In the genomic region with DNA sequence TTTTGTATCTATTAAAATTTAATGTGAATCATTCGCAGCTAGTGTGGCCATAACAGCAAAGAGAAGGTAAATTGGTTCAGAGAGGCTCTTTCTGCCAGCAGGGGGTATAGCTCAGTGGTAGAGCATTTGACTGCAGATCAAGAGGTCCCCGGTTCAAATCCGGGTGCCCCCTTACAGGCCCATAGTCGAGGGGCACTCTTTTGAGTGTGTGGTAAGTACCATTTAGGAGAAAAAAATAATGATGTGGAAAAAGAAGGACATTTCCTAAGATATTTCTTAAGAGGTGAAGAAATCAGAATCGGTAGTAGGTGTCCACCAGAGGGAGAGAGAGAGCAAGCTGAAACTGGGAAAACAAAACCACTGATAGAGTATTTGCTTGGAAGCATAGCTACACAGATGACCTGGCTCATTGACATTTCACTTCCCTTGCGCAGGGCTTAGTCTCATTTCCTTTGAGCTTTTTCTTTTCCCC, we compare ENCODE assay signal across 8 mouse cellular contexts. TPM values are rescaled to one million over a fixed set of nuclear protein-coding genes. Genes with fewer than 3 reads are reported as not detected.
DNase-seq lines count a peak whose midpoint lies in the region; ATAC-seq lines count a peak whose summit lies in the region.

No protein-coding gene starts in this region.

- no peaks in the 10 kb centered on the region for H3K4me1 ChIP-seq in forebrain, embryonic 11.5 days (replicated peaks; ENCODE audit: control insufficient read depth, insufficient read depth, low read length)
- no peaks in the 10 kb centered on the region for H3K4me1 ChIP-seq in forebrain, embryonic 15.5 days
- no peaks in the 10 kb centered on the region for H3K4me1 ChIP-seq in intestine, embryonic 15.5 days (replicated peaks)

- no peak for ATAC-seq in forebrain, embryonic 11.5 days (replicated peaks; ENCODE audit: low FRiP score)
- ATAC-seq in forebrain, embryonic 15.5 days (replicated peaks), result no peak
- ATAC-seq in intestine, embryonic 15.5 days, result peak; percentile 96

- WGBS in forebrain, embryonic 11.5 days, result 21% methylated on average over 6 of the region's 6 CpGs
- 17% methylated on average over 6 of the region's 6 CpGs for WGBS in forebrain, embryonic 15.5 days
- WGBS in intestine, embryonic 15.5 days, result 12% methylated on average over 6 of the region's 6 CpGs

- intact Hi-C loops in gastrocnemius, postnatal 36 days (cut with DNase I), result loop anchor here (5.0 kb wide), 1 partner anchor 33 kb away; no protein-coding TSS in a partner anchor
- intact Hi-C loops in left cerebral cortex, postnatal 10 days (cut with DNase I), result no loop called here

- H3K27me3 ChIP-seq in forebrain, embryonic 11.5 days (ENCODE audit: control insufficient read depth, insufficient read depth, low read length), result no peaks in the 10 kb centered on the region
- H3K27me3 ChIP-seq in forebrain, embryonic 15.5 days, result no peaks in the 10 kb centered on the region
- H3K27me3 ChIP-seq in intestine, embryonic 15.5 days (replicated peaks), result no peaks in the 10 kb centered on the region

- H3K9ac ChIP-seq in forebrain, embryonic 11.5 days (ENCODE audit: low read length), result no peak overlapping the region
- H3K9ac ChIP-seq in forebrain, embryonic 15.5 days (replicated peaks), result no peak overlapping the region
- no peak overlapping the region for H3K9ac ChIP-seq in intestine, embryonic 15.5 days

- no peaks in the 10 kb centered on the region for H3K36me3 ChIP-seq in forebrain, embryonic 11.5 days (ENCODE audit: control insufficient read depth, insufficient read depth, low read length)
- no peaks in the 10 kb centered on the region for H3K36me3 ChIP-seq in forebrain, embryonic 15.5 days
- H3K36me3 ChIP-seq in intestine, embryonic 15.5 days, result no peaks in the 10 kb centered on the region

- H3K9me3 ChIP-seq in forebrain, embryonic 11.5 days (ENCODE audit: control insufficient read depth, low read length), result no peaks in the 10 kb centered on the region
- no peaks in the 10 kb centered on the region for H3K9me3 ChIP-seq in forebrain, embryonic 15.5 days
- no peaks in the 10 kb centered on the region for H3K9me3 ChIP-seq in intestine, embryonic 15.5 days

- no peak overlapping the region for H3K4me2 ChIP-seq in forebrain, embryonic 11.5 days (ENCODE audit: low read depth, low read length, severe bottlenecking)
- no peak overlapping the region for H3K4me2 ChIP-seq in forebrain, embryonic 15.5 days (replicated peaks)
- no peak overlapping the region for H3K4me2 ChIP-seq in intestine, embryonic 15.5 days (replicated peaks)

- peak; percentile 73 for DNase-seq in forebrain, embryonic 11.5 days (ENCODE audit: low spot score)
- peak; percentile 29 to 62 for DNase-seq in cerebellum, postnatal 4 days (ENCODE audit: low spot score in 2 of 2)
- DNase-seq in gastrocnemius, postnatal 36 days, result peak; percentile 65 to 72
- peak; percentile 53 to 69 for DNase-seq in left cerebral cortex, postnatal 10 days (ENCODE audit: extremely low spot score in 1 of 2, low spot score in 2 of 2)
- peak; percentile 74 for DNase-seq in mesoderm, embryonic 11.5 days (ENCODE audit: low read depth, low spot score)
- peak; percentile 65 for DNase-seq in skeletal muscle tissue, adult 2 months (ENCODE audit: low read depth, low spot score)

- H3K4me3 ChIP-seq in forebrain, embryonic 11.5 days (ENCODE audit: low read depth, low read length), result no peak overlapping the region
- H3K4me3 ChIP-seq in forebrain, embryonic 15.5 days, result no peak overlapping the region
- H3K4me3 ChIP-seq in intestine, embryonic 15.5 days (replicated peaks), result no peak overlapping the region

- no peak overlapping the region for H3K27ac ChIP-seq in forebrain, embryonic 11.5 days (ENCODE audit: low read depth, low read length)
- H3K27ac ChIP-seq in forebrain, embryonic 15.5 days (replicated peaks), result no peak overlapping the region
- no peak overlapping the region for H3K27ac ChIP-seq in intestine, embryonic 15.5 days

RNA-seq across cellular contexts. Expression of a gene that starts 25.7 kb away (rescaled TPM):
- polyA plus RNA-seq in forebrain, embryonic 11.5 days (2014; fragmentation: Nextera tagmentation; extraction: Ambion mirVana), result 7.5 and 7.9 TPM in 2 replicates
- 20.9 and 21.5 TPM in 2 replicates for polyA plus RNA-seq in forebrain, embryonic 15.5 days (2015; fragmentation: Nextera tagmentation; extraction: Ambion mirVana)
- total RNA-seq in gastrocnemius, postnatal 36 days (2021), result 1 to 10 TPM; 4.3 to 8.9 TPM
- polyA plus RNA-seq in intestine, embryonic 15.5 days (2015; fragmentation: Nextera tagmentation; extraction: Ambion mirVana), result 9.1 and 9.4 TPM in 2 replicates
- 10 to 100 TPM; 23.8 to 24.8 TPM for total RNA-seq in left cerebral cortex, postnatal 10 days (2021)

RNA-seq across cellular contexts. Expression of a gene that starts 58.7 kb away (rescaled TPM):
- 15.9 and 17.5 TPM in 2 replicates for polyA plus RNA-seq in forebrain, embryonic 11.5 days (2014; fragmentation: Nextera tagmentation; extraction: Ambion mirVana)
- 22.1 and 24.6 TPM in 2 replicates for polyA plus RNA-seq in forebrain, embryonic 15.5 days (2015; fragmentation: Nextera tagmentation; extraction: Ambion mirVana)
- 1 to 10 TPM; 7.8 to 8.5 TPM for total RNA-seq in gastrocnemius, postnatal 36 days (2021)
- polyA plus RNA-seq in intestine, embryonic 15.5 days (2015; fragmentation: Nextera tagmentation; extraction: Ambion mirVana), result 11.8 and 12.4 TPM in 2 replicates
- 10 to 100 TPM; 14.8 to 16.7 TPM for total RNA-seq in left cerebral cortex, postnatal 10 days (2021)
